Mouse (Mus musculus) olfactory bulb, adult 2 months (tissue): ENCODE data around the gene Il2rg.

Experiments
- CTCF ChIP-seq: fragments of 200-500 bp; IDR thresholded peaks from 2 replicates; pipeline ENCODE4 v1.5.1; 2012; ENCODE audit warnings: low read depth, mild to moderate bottlenecking, low read length, moderate library complexity; ENCODE audit not compliant: insufficient read depth
- POLR2A ChIP-seq: fragments of 200-500 bp; IDR thresholded peaks from 2 replicates; pipeline ENCODE4 v1.6.1; 2012; ENCODE audit warnings: mild to moderate bottlenecking, low read depth, low read length, moderate library complexity; ENCODE audit not compliant: insufficient read depth

DNA sequence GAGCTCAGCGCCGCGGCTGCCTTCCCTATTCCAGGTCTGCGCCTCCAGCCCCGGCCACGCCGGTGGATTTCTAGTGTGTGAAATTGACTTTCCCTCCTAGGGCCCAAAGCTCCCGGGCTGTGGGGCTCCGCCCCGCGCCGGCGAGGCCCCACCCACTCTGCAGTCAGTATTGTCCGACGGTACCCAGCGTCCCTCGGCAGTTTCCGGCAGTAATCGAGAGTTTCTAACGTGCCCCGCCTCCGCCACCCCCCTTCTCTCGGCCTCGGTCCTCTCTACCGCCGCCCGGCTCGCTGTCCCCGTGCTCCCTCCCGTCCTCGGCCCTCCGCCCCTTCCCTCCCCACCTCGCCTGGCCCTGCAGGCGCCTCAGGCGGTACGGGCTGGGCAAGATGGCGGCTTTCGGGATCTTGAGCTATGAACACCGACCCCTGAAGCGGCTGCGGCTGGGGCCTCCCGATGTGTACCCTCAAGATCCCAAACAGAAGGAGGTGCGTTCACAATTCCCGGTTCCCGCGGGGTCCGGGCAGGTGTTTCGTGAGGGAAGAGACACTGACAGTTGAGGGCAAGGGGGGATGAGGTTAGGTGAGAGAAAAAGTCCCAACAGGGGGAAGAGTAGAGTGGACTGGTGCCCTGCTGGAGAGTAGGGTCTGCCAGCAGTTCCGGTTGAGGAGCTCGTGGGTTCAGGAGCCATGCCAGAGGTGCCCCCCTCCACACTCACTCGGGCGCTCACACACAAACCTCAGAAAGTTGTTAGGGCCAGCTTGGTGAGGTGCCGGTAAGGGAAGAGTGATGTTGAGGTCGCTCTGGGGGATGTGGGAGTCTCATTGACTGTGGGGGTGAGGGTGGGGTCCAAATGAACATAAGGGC lies 6.1 kb upstream of the Il2rg start, which contains the start of gene Med12:
- TF ChIP-seq POLR2A: no peak
- TF ChIP-seq CTCF: no peak
